Mouse (Mus musculus) ES-Bruce4 (cell line): ENCODE results near the gene Pola2. TPM values are rescaled to one million over a fixed set of nuclear protein-coding genes. Genes with fewer than 3 reads are reported as not detected.

ENCODE experiments used
- H3K27ac ChIP-seq: 2 replicates; pipeline ENCODE4 v1.5.1; 2012; ENCODE audit warnings: low read length, inconsistent platforms; ENCODE audit not compliant: insufficient read depth
- H3K27me3 ChIP-seq: 2 replicates; pipeline ENCODE4 v1.6.1; 2012; ENCODE audit warnings: mild to moderate bottlenecking, low read length, inconsistent platforms; ENCODE audit not compliant: control insufficient read depth, poor library complexity, insufficient read depth, severe bottlenecking
- H3K36me3 ChIP-seq: 2 replicates; pipeline ENCODE4 v1.6.1; 2012; ENCODE audit warnings: inconsistent platforms, mild to moderate bottlenecking, low read length, moderate library complexity; ENCODE audit not compliant: control insufficient read depth, poor library complexity, insufficient read depth, severe bottlenecking
- H3K4me1 ChIP-seq: one replicate; pipeline ENCODE4 v1.8.1; 2011; ENCODE audit warnings: low read length; ENCODE audit not compliant: control insufficient read depth, insufficient read depth
- H3K4me3 ChIP-seq: 2 replicates; pipeline ENCODE4 v1.5.1; 2011; ENCODE audit warnings: low read depth, mild to moderate bottlenecking, low read length
- H3K9ac ChIP-seq: 2 replicates; pipeline ENCODE4 v1.6.1; 2012; ENCODE audit warnings: low read depth, mild to moderate bottlenecking, inconsistent platforms; ENCODE audit not compliant: poor library complexity, severe bottlenecking
- H3K9me3 ChIP-seq: replicated peaks from 2 replicates; pipeline ENCODE4 v1.6.1; 2012; ENCODE audit warnings: mild to moderate bottlenecking, low read length, inconsistent platforms; ENCODE audit not compliant: control insufficient read depth, poor library complexity, insufficient read depth, severe bottlenecking
- CTCF ChIP-seq: IDR thresholded peaks from one replicate; pipeline ENCODE4 v1.8.1; 2011; ENCODE audit warnings: low read depth, low read length
- EP300 ChIP-seq: IDR thresholded peaks from 2 replicates; pipeline ENCODE4 v1.6.1; 2011; ENCODE audit warnings: low read depth, low read length; ENCODE audit not compliant: insufficient read depth
- POLR2A ChIP-seq: IDR thresholded peaks from one replicate; pipeline ENCODE4 v1.8.1; 2011; ENCODE audit warnings: low read length; ENCODE audit not compliant: insufficient read depth
- polyA plus RNA-seq: library from polyadenylated mRNA; stranded (reverse); fragments of >200 nt; gene quantifications from 2 replicates; pipeline ENCODE4 v1.2.4, GENCODE M21; 2011; ENCODE audit warnings: low read depth; ENCODE audit not compliant: missing spikeins, insufficient read depth, insufficient read length

Gene Pola2
- polyA plus RNA-seq, 1 experiment = 95.9 TPM

GRCm38 (mm10) chr19:5954031-5954710 lies 9.8 kb downstream of the Pola2 start:
- peaks cover 73% of the 10 kb centered on the region for H3K36me3 ChIP-seq
- no peak overlapping the region for H3K9ac ChIP-seq
- H3K27ac ChIP-seq = no peak overlapping the region
- H3K4me1 ChIP-seq = no peaks in the 10 kb centered on the region
- H3K9me3 ChIP-seq = no peaks in the 10 kb centered on the region
- H3K27me3 ChIP-seq = no peaks in the 10 kb centered on the region
- TF ChIP-seq POLR2A (no peak), EP300 (no peak), CTCF (no peak)
- no peak overlapping the region for H3K4me3 ChIP-seq

DNA sequence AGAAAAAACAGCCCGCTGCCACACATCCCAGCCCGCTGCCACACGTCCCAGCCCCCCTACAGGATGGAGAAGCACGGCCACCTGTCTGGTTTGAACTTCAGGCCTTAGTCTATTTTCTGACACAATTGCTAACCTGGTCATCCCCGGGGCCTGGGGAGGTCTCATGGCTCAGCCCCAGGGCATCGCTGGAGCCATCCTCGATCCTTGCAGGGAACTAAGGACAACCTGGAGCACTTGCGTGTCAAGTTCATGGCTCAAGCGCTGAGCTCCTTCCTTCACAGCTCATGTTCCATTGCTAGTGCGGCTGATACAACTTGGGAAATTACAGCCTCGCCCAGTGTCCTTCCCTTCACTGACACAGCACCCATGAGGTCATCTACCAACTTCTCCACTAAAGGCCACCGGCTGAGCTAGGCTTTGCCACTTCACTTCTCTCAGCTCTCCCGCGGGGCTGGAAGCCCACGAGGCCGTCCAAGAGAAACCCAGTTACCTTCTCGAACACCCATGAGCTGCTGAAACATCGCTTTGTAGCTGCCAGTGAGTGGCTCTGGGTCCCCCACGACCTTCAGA lies 10.7 kb downstream of the Pola2 start:
- no peaks in the 10 kb centered on the region for H3K4me1 ChIP-seq
- H3K27ac ChIP-seq = no peak overlapping the region
- H3K36me3 ChIP-seq = peaks cover 72% of the 10 kb centered on the region
- H3K27me3 ChIP-seq = no peaks in the 10 kb centered on the region
- TF ChIP-seq EP300 (no peak), POLR2A (no peak), CTCF (no peak)
- no peaks in the 10 kb centered on the region for H3K9me3 ChIP-seq
- H3K4me3 ChIP-seq = no peak overlapping the region
- no peak overlapping the region for H3K9ac ChIP-seq

DNA sequence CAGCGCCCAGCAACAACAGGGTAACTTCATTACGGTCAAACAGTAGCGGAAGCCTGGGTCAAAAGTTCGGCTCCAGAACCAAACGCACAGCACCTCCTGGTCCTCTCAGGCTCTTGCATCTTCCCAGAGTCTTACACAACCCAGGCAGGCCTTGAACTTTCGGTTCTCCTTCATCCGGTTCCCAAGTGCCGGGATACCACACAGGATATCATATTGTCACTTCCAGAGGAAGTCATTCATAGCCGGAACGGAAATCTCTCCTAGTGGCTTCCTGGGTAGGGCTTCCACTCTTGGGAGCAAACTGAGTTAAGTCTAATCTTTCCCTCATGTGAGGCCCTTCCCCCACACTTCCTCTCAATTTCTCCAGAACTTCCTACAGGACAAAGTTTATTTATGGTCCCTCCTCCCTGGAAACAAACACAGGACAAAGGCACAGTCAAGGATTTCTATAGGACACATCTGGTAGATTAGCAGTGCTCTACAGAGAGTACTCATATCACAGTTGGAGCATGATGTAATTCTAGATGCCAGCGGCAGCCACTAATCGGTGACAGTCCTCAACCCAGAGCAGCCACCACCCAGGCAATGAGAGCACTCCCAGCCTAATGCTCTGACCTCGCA lies 11.8 kb downstream of the Pola2 start:
- Histone ChIP-seq H3K4me3 (no peak overlapping the region), H3K27me3 (no peaks in the 10 kb centered on the region), H3K9me3 (no peaks in the 10 kb centered on the region), H3K9ac (no peak overlapping the region), H3K4me1 (no peaks in the 10 kb centered on the region), H3K36me3 (peaks cover 71% of the 10 kb centered on the region), H3K27ac (no peak overlapping the region)
- TF ChIP-seq CTCF (no peak), POLR2A (no peak), EP300 (no peak)

DNA sequence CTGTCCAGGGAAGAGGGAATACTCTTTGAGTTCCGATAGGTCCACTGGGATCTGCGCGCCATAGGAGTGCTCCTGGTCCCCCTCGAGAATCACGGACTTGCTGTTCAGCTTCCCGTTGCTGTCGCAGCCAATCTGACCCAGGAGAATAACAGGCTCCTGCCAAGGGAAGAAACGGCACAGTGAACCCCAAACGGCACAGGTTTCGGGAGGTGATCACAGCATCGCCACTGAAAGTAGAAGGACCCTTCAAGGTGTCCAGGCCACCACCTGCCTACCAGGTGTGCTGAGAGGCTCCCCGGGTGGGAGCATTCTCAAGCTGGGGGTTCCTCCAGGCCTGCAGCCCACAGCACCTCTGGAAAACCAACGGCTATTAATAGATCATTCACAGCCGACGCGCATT lies 12.4 kb downstream of the Pola2 start:
- no peak overlapping the region for H3K9ac ChIP-seq
- no peak for TF ChIP-seq POLR2A
- no peak for TF ChIP-seq EP300
- TF ChIP-seq CTCF = no peak
- H3K27me3 ChIP-seq = no peaks in the 10 kb centered on the region
- H3K9me3 ChIP-seq = no peaks in the 10 kb centered on the region
- H3K4me3 ChIP-seq = no peak overlapping the region
- H3K4me1 ChIP-seq = no peaks in the 10 kb centered on the region
- peaks cover 72% of the 10 kb centered on the region for H3K36me3 ChIP-seq
- H3K27ac ChIP-seq = no peak overlapping the region

- no peaks in the 10 kb centered on the region for H3K4me1 ChIP-seq
- peaks cover 73% of the 10 kb centered on the region for H3K36me3 ChIP-seq
- TF ChIP-seq CTCF (no peak), POLR2A (no peak), EP300 (no peak)
- no peak overlapping the region for H3K27ac ChIP-seq
- no peaks in the 10 kb centered on the region for H3K9me3 ChIP-seq
- no peaks in the 10 kb centered on the region for H3K27me3 ChIP-seq
- no peak overlapping the region for H3K9ac ChIP-seq
- no peak overlapping the region for H3K4me3 ChIP-seq
These were observed 13.8 kb downstream of the Pola2 start for GRCm38 (mm10) chr19:5950218-5950617.

DNA sequence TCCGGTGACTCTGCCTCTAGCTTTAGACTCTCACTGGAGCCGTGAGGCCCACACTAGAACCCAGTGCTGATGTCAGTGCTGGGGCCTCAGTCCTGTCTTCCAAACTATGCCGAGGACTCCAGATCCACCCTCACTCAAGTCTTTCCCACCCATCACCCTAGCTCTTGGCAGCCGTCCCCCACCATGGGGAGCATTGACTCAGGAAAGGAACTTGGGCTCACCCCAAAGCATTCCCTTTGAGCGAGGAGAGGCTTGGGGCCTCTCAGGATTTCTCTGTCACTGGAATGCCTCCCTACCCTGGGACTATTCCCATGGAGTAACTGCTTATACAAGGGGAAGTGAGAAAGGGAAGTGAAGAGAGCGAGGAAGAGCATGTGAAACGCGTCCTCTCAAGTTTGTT lies 18.1 kb downstream of the Pola2 start:
- H3K27ac ChIP-seq = no peak overlapping the region
- TF ChIP-seq EP300 (no peak), CTCF (no peak), POLR2A (no peak)
- H3K36me3 ChIP-seq = peaks cover 53% of the 10 kb centered on the region
- H3K4me3 ChIP-seq = no peak overlapping the region
- no peaks in the 10 kb centered on the region for H3K4me1 ChIP-seq
- no peaks in the 10 kb centered on the region for H3K9me3 ChIP-seq
- no peak overlapping the region for H3K9ac ChIP-seq
- H3K27me3 ChIP-seq = no peaks in the 10 kb centered on the region
